In genomic region chr6:80185489-80186113, GRCm38 (mm10) we compare ENCODE assay signal across 19 mouse cellular contexts.
DNase-seq lines count a peak whose midpoint lies in the region; ATAC-seq and TF ChIP-seq lines count a peak whose summit lies in the region.
"Had no signal": no experiment of that assay in that cellular context is flagged by ENCODE, and none has a peak within 500 bp of the region (broad histone marks: within the 10 kb centered on the region; RNA-seq: fewer than 3 reads in every experiment).

No protein-coding gene starts in this region.

- H3K4me1 ChIP-seq in forebrain, embryonic 11.5 days (replicated peaks; ENCODE audit: control insufficient read depth, insufficient read depth, low read length): no peaks in the 10 kb centered on the region
- H3K4me1 ChIP-seq in forebrain, embryonic 16.5 days (replicated peaks; ENCODE audit: control insufficient read depth, insufficient read depth, low read length): no peaks in the 10 kb centered on the region; the same call in 1 of the 2 replicates
- H3K4me1 ChIP-seq in midbrain, embryonic 12.5 days: peaks cover 7% of the 10 kb centered on the region; the same call in 1 of the 2 replicates
- H3K4me1 ChIP-seq in midbrain, embryonic 15.5 days: no peaks in the 10 kb centered on the region
- H3K4me1 ChIP-seq: heart, embryonic 15.5 days had no signal

- H3K36me3 ChIP-seq in forebrain, embryonic 11.5 days (ENCODE audit: control insufficient read depth, insufficient read depth, low read length): no peaks in the 10 kb centered on the region
- no peaks in the 10 kb centered on the region for H3K36me3 ChIP-seq in forebrain, embryonic 16.5 days (ENCODE audit: control insufficient read depth, insufficient read depth)
- no peaks in the 10 kb centered on the region for H3K36me3 ChIP-seq in midbrain, embryonic 12.5 days
- no peaks in the 10 kb centered on the region for H3K36me3 ChIP-seq in midbrain, embryonic 15.5 days (replicated peaks)
- H3K36me3 ChIP-seq: heart, embryonic 15.5 days had no signal

- no peak for TF ChIP-seq CTCF in brain, embryonic 14.5 days (IDR thresholded peaks at IDR 0.05; ENCODE audit: borderline replicate concordance, extremely low read depth, insufficient read depth, insufficient read length)

- WGBS in forebrain, embryonic 11.5 days: 45% methylated on average over 6 of the region's 6 CpGs
- WGBS in forebrain, embryonic 16.5 days: 33% methylated on average over 6 of the region's 6 CpGs
- WGBS in midbrain, embryonic 12.5 days: 43% methylated on average over 6 of the region's 6 CpGs
- WGBS in midbrain, embryonic 15.5 days: 37% methylated on average over 6 of the region's 6 CpGs

- H3K4me3 ChIP-seq in forebrain, embryonic 11.5 days (ENCODE audit: low read depth, low read length): no peak overlapping the region
- no peak overlapping the region for H3K4me3 ChIP-seq in forebrain, embryonic 16.5 days (replicated peaks; ENCODE audit: low read length)
- no peak overlapping the region for H3K4me3 ChIP-seq in midbrain, embryonic 12.5 days
- H3K4me3 ChIP-seq in midbrain, embryonic 15.5 days: no peak overlapping the region
- H3K4me3 ChIP-seq: heart, adult 2 months; heart, embryonic 15.5 days had no signal

- no peak overlapping the region for H3K27ac ChIP-seq in forebrain, embryonic 11.5 days (ENCODE audit: low read depth, low read length)
- H3K27ac ChIP-seq in forebrain, embryonic 16.5 days (ENCODE audit: low read length): no peak overlapping the region
- no peak overlapping the region for H3K27ac ChIP-seq in midbrain, embryonic 12.5 days (replicated peaks)
- H3K27ac ChIP-seq in midbrain, embryonic 15.5 days: no peak overlapping the region
- H3K27ac ChIP-seq: heart, adult 2 months; heart, embryonic 15.5 days; hindbrain, embryonic 14.5 days had no signal

- H3K9me3 ChIP-seq in forebrain, embryonic 11.5 days (ENCODE audit: control insufficient read depth, low read length): no peaks in the 10 kb centered on the region
- no peaks in the 10 kb centered on the region for H3K9me3 ChIP-seq in forebrain, embryonic 16.5 days (ENCODE audit: control insufficient read depth, low read length)
- H3K9me3 ChIP-seq in midbrain, embryonic 12.5 days: no peaks in the 10 kb centered on the region
- H3K9me3 ChIP-seq in midbrain, embryonic 15.5 days: no peaks in the 10 kb centered on the region
- H3K9me3 ChIP-seq: heart, embryonic 15.5 days had no signal

- H3K9ac ChIP-seq in forebrain, embryonic 11.5 days (ENCODE audit: low read length): no peak overlapping the region
- no peak overlapping the region for H3K9ac ChIP-seq in forebrain, embryonic 16.5 days (replicated peaks; ENCODE audit: low read depth, low read length)
- H3K9ac ChIP-seq in midbrain, embryonic 12.5 days (replicated peaks): no peak overlapping the region
- H3K9ac ChIP-seq in midbrain, embryonic 15.5 days: no peak overlapping the region
- H3K9ac ChIP-seq: heart, embryonic 15.5 days; hindbrain, embryonic 14.5 days had no signal

- no peak overlapping the region for H3K4me2 ChIP-seq in forebrain, embryonic 11.5 days (ENCODE audit: low read depth, low read length, severe bottlenecking)
- no peak overlapping the region for H3K4me2 ChIP-seq in forebrain, embryonic 16.5 days (ENCODE audit: low read length)
- H3K4me2 ChIP-seq in midbrain, embryonic 12.5 days (replicated peaks): no peak overlapping the region
- H3K4me2 ChIP-seq in midbrain, embryonic 15.5 days: no peak overlapping the region
- H3K4me2 ChIP-seq: heart, embryonic 11.5 days; heart, embryonic 15.5 days; hindbrain, embryonic 14.5 days had no signal

- DNase-seq in forebrain, embryonic 11.5 days (ENCODE audit: low spot score): no peak
- peak; percentile 10 for DNase-seq in R1 (ENCODE audit: low read depth, low spot score)
- peak; percentile 59 for DNase-seq in brain, embryonic 14.5 days (ENCODE audit: low read depth)
- no peak for DNase-seq in adrenal gland, adult (ENCODE audit: inconsistent age in 2 of 2, low spot score in 1 of 2)
- DNase-seq: adrenal gland, postnatal 10 days; cerebellum, adult 11-12 months; cerebellum, adult 9-10 months; cerebellum, postnatal 25 days; gastrocnemius, postnatal 14 days; heart, adult 2 months; heart, postnatal 14 days; kidney, adult 2 months had no signal

- H3K27me3 ChIP-seq in forebrain, embryonic 11.5 days (ENCODE audit: control insufficient read depth, insufficient read depth, low read length): no peaks in the 10 kb centered on the region
- H3K27me3 ChIP-seq in forebrain, embryonic 16.5 days (replicated peaks; ENCODE audit: control insufficient read depth, insufficient read depth, low read length): no peaks in the 10 kb centered on the region
- no peaks in the 10 kb centered on the region for H3K27me3 ChIP-seq in midbrain, embryonic 12.5 days
- no peaks in the 10 kb centered on the region for H3K27me3 ChIP-seq in midbrain, embryonic 15.5 days (replicated peaks)
- H3K27me3 ChIP-seq: heart, embryonic 15.5 days had no signal

- TF ChIP-seq POLR2A in brain, embryonic 14.5 days (IDR thresholded peaks at IDR 0.05; ENCODE audit: borderline replicate concordance, extremely low read depth, insufficient read depth, insufficient read length, poor library complexity, severe bottlenecking): no peak

- ATAC-seq in forebrain, embryonic 11.5 days (replicated peaks; ENCODE audit: low FRiP score): peak; percentile 82
- ATAC-seq in forebrain, embryonic 16.5 days: no peak
- ATAC-seq in midbrain, embryonic 12.5 days (ENCODE audit: low FRiP score, low read depth): peak; percentile 70
- ATAC-seq in midbrain, embryonic 15.5 days (replicated peaks): no peak
- ATAC-seq: intestine, embryonic 16.5 days had no signal

Comparison
In these comparisons a context has a peak if more than half of its experiments do, and no peak if none do; other contexts are left out.
1. ATAC-seq: peak in forebrain, embryonic 11.5 days (single experiment) and midbrain, embryonic 12.5 days (single experiment); none in forebrain, embryonic 16.5 days (single experiment) and midbrain, embryonic 15.5 days (single experiment).
2. DNase-seq: peak in R1 (single experiment) and brain, embryonic 14.5 days (single experiment); none in forebrain, embryonic 11.5 days (single experiment) and adrenal gland, adult (0 of 2).